Mouse (Mus musculus) bone marrow macrophage, adult 2 months (primary cell): ENCODE data around the gene Gm4216.
"Not testable (repeated sequence)": the region's sequence is repeated elsewhere in the genome, so short reads cannot be mapped to it uniquely, and the experiment has no call there.

Experiments
- CTCF ChIP-seq: IDR thresholded peaks from 2 replicates; pipeline ENCODE4 v1.5.1; 2012; ENCODE audit warnings: low read depth, mild to moderate bottlenecking, low read length, moderate library complexity
- POLR2A ChIP-seq: IDR thresholded peaks from 2 replicates; pipeline ENCODE4 v1.6.1; 2012; ENCODE audit warnings: mild to moderate bottlenecking, low read depth, low read length, borderline replicate concordance

- TF ChIP-seq CTCF, POLR2A: not testable (repeated sequence)
Measured at GRCm38 (mm10) chr7:22984573-22984972, 35.1 kb downstream of the Gm4216 start, which contains the start of gene Gm4214.
